Mouse (Mus musculus): ENCODE data around the gene Slc25a33.

The Slc25a33 gene

GRCm38 (mm10) chr4:149732313-149732712, 41.8 kb downstream of the Slc25a33 start:
- in situ Hi-C loops (cut with MboI; ENCODE audit: low sequenced_read_pairs), result no loop called here

- in situ Hi-C loops (cut with MboI; ENCODE audit: low sequenced_read_pairs), result no loop called here
Measured at GRCm38 (mm10) chr4:149730827-149731226, 43.2 kb downstream of the Slc25a33 start.

DNA sequence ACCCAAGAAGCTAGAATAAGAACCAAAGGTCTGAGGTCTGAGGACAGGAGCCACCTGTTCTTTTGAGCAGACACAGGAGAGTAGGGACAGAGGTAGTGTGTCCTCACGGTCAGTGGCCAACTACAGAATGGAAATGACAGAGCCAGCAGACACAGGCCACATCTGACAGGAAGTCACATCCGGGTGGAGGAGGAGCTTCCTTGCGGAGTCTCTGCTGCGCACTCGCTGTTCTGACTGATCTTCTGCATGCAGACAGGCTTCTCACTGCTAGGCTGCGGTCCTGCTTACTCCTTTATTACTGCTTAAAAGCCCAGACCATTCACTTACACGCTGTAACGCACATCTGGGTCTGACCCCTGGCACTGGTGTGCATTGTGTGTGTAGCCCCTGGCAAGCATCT, 45.3 kb downstream of the Slc25a33 start:
- in situ Hi-C loops (cut with MboI; ENCODE audit: low sequenced_read_pairs), result no loop called here

DNA sequence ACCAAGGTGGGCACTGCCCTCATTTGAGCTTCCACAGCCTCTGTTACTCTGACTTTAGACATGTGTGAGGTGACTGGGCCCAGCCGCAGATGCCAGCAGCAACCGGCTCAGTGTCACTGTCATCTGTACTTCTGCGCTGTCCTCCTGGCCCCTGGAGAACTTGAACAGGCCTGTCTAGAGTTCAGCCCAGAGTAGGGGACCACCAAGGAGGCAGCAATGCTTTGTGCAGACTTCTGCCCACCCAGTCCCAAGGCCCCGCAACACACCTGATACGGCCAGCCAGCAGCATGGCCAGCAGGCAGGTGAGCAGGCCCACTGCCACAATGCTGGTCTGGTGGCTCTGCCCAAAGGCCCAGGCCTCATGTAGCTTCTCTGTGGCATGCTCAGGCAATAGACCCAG, 46.4 kb downstream of the Slc25a33 start:
- in situ Hi-C loops (cut with MboI; ENCODE audit: low sequenced_read_pairs), result no loop called here

DNA sequence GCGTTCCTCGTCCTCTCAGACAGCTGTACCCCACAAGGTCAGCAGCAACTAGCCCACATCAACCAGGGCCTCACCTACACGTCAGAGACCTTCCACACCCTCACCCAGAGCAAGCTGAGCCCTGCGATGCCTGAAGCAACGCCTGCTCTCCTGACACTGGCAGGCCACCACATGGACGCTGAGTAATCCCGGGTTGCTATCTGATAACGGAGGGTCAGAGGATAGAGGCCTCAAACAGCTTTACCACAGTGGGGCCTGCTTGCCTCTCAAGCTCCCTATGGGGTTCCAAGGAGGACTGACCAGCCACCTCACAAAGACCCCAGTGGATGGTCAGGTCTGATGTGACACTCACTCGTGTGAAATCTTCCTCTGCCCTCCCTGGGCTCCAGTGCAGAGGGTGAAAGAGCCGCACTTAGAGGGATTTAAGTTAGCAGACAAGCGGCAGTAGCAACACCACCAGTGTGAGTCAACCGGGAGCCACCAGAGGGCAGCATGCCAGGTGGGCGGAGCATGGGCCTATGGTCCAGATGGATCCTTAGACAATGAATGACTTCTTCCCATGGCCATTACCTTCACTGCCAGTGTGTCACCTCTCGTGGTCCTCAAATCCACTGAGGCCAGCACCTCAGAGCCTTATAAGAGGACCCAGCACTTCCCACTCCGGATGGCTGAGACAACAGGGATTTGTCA, 48.3 kb downstream of the Slc25a33 start:
- in situ Hi-C loops (cut with MboI; ENCODE audit: low sequenced_read_pairs), result no loop called here

- in situ Hi-C loops (cut with MboI; ENCODE audit: low sequenced_read_pairs), result no loop called here
Measured at GRCm38 (mm10) chr4:149724916-149725470, 49.1 kb downstream of the Slc25a33 start.

- in situ Hi-C loops (cut with MboI; ENCODE audit: low sequenced_read_pairs), result no loop called here
Measured at GRCm38 (mm10) chr4:149723855-149724731, 50.0 kb downstream of the Slc25a33 start.

GRCm38 (mm10) chr4:149723021-149723390, 51.1 kb downstream of the Slc25a33 start:
- in situ Hi-C loops (cut with MboI; ENCODE audit: low sequenced_read_pairs), result no loop called here

DNA sequence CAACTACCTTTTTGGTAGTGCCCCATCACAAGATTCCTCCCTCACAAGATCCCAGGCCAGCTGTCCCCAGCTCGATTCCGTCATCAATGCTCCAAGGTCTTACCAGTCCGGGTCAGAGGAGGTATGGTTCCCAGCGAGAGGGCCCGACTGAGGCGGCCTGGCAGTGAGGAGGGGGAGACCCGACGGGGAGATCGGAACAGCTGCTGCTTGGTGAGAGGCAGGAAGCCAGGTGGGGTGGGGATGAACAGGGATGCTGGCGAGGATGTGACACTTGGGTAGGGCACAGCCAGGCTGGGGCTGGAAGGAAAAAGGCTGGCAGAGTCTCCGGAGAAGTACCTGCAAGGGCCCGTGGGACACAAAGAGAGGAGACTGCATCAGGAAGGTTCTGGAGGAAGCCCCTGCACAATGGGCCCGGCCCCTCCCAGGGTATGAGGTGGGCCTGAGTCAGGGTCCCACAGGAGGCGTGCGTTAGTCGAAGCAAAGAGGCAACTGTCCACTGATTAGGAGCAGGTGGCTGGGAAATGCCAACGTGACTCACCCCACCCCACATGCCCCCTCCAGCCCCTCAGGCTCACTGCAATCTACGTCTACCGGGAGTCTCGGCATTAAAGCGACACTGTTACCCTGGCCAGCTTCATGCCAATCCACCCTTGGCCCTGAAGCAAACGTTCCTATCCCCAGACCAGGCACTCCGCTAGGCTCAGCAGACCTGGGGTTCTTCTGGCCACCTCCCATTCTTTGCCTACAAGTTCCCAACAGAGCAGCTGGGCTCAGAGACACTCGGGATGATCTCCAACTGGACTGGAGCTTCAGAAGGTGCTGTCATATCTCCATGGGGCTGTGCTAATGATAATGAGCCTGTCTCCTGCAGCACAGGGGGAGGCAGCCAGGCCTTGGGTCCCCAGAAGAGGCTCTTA, 51.7 kb downstream of the Slc25a33 start:
- in situ Hi-C loops (cut with MboI; ENCODE audit: low sequenced_read_pairs), result no loop called here

GRCm38 (mm10) chr4:149721163-149721562, 52.9 kb downstream of the Slc25a33 start:
- in situ Hi-C loops (cut with MboI; ENCODE audit: low sequenced_read_pairs), result no loop called here

DNA sequence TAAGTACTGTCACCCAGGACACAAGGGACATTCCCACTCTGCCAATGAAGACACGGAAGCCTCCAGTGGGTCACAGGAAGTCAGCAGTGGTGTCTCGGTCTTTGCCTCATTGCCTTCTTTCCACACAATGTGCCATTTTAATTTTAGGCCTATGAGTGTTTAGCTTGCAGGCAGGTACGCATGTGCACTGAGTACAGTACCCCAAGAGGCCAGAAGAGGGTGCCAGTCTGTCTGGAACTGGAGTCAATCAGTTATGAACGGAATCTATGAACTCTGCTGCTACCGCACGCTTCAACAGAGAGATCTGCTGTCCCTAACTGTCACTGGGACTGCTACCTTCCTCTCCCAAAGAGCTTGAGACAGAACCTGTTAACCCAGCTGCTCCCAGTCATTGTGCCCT, 54.4 kb downstream of the Slc25a33 start:
- in situ Hi-C loops (cut with MboI; ENCODE audit: low sequenced_read_pairs), result no loop called here

- in situ Hi-C loops (cut with MboI; ENCODE audit: low sequenced_read_pairs), result no loop called here
Measured at GRCm38 (mm10) chr4:149714542-149714941, 59.5 kb downstream of the Slc25a33 start.

GRCm38 (mm10) chr4:149711955-149712354, 62.1 kb downstream of the Slc25a33 start:
- in situ Hi-C loops (cut with MboI; ENCODE audit: low sequenced_read_pairs), result no loop called here

- in situ Hi-C loops (cut with MboI; ENCODE audit: low sequenced_read_pairs), result no loop called here
Measured at GRCm38 (mm10) chr4:149711485-149711884, 62.6 kb downstream of the Slc25a33 start.

DNA sequence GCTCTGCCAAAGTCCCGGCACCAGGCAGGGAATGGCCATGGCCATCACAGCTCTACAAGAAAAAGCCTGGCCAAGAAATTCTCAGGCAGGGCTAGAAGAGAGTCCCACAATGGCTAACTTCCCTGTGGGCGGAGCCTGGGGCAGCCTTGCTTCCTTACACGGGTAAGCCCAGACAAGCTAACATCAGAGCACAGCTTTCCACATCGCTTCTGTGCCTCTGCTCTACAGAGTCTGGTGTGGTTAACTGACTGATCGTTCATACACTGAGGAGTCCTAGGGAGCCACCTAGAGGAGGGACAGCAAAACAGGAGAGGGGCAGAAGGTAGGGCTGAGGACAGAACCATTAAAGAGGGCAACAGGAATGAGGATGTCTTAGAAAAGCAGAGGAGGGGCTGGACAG, 63.6 kb downstream of the Slc25a33 start:
- in situ Hi-C loops (cut with MboI; ENCODE audit: low sequenced_read_pairs), result no loop called here

GRCm38 (mm10) chr4:149705941-149706340, 68.1 kb downstream of the Slc25a33 start:
- in situ Hi-C loops (cut with MboI; ENCODE audit: low sequenced_read_pairs), result no loop called here

DNA sequence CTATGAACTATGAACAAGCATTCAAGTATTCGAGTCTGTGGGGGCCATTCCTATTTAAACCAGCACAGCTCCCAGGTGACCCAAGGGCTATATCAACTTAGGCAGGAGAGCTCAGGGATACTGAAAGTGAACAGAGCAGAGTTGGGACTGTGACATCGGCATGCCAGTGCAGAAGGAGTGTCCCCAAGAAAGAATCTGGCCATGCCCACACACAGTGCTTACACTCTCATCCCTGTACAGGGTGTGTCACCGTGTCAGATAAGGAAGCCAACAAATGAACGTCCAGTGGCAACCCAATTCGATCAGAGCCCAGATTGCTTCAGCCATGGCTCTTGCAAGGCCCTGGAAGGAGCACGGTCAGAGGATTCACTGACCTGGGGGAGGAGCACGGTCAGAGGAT, 68.8 kb downstream of the Slc25a33 start:
- in situ Hi-C loops (cut with MboI; ENCODE audit: low sequenced_read_pairs), result no loop called here

DNA sequence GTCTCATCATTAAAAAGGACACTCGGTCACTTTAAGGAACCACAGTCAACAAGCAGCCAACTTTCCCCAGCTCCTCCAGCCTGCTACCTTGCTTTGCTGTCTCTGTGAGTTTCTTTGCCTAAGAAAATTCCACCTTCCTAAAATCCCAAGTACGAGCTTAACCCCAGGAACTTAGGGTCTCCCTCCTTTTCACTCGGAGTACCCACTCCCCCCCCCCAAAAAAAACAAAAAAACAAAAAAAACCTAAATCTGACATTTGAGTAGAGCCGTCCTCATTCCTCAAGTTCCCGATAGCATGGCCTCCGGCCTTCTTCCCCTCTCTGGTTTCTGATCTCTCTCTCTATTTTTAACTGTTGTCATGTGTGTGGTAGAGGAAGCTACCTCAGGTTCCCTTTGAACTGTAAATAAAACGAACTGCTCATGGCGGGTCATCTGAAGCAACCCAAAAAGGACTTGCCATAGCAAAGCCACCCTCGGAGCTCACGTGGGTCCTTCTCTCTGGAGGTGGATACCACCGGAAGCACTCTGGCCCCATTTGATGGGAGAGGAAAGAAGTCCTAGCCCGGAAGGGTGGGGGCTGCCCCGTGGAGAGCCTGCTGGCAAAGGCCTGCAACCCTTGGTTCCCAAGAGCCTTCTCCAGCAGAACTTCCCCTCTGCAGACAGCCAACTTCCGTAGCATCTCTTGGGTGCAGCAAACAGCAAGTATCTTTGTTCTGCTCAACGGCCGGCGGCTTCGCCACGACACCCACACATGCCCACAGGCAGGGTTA, 71.7 kb downstream of the Slc25a33 start, which contains the start of gene Pik3cd:
Pik3cd (minus strand) TSS at position 362 of the 770 bp plus-strand sequence.
- in situ Hi-C loops (cut with MboI; ENCODE audit: low sequenced_read_pairs), result no loop called here

DNA sequence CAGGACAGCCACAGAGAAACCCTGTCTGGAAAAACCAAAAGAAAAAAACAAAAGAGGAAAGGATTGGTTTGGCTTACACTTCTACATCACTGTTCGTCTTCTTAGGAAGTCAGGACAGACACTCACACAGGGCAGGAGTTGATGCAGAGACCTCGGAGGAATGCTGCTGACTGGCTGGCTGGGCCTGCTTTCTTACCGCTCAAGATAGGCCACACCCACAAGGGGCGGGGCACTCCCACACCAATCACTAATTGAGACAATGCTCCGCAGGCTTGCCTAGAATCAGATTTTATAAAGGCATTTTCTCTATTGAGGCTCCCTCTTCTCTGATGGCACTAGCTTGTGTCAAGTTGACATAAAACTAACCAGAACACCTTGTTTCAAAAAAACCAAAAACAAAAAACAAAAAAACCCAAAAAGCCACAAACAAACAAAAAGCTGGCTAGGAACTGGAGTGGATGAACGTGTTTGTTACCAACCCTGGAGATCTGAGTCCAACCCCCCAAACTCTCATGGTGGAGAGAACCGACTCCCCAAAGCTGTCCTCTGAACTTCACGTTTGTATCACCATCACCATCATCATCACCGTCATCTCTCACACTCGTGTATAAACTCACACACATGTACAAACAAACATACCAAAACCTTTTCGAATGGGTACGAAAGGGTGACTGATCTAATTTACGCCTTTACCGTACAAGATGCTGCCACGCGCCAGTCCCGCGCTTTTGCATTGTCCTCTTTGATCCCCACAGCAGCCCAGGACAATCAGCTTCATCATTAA, 72.5 kb downstream of the Slc25a33 start:
- in situ Hi-C loops (cut with MboI; ENCODE audit: low sequenced_read_pairs), result no loop called here

All from CH12F3 (cell line).